Mouse (Mus musculus) CD4-positive, CD25-positive, alpha-beta regulatory T cell, adult 4 months (primary cell): ENCODE measurements at regions not wholly inside any gene's neighbourhood (a gene's known extent, or its start where the extent isn't known, plus 50 kb on each side); places are given as distances from the start of the nearest gene placed in this dataset.

ENCODE experiments used
- ATAC-seq: one replicate; pipeline ENCODE4 v1.8.0; 2017

DNA sequence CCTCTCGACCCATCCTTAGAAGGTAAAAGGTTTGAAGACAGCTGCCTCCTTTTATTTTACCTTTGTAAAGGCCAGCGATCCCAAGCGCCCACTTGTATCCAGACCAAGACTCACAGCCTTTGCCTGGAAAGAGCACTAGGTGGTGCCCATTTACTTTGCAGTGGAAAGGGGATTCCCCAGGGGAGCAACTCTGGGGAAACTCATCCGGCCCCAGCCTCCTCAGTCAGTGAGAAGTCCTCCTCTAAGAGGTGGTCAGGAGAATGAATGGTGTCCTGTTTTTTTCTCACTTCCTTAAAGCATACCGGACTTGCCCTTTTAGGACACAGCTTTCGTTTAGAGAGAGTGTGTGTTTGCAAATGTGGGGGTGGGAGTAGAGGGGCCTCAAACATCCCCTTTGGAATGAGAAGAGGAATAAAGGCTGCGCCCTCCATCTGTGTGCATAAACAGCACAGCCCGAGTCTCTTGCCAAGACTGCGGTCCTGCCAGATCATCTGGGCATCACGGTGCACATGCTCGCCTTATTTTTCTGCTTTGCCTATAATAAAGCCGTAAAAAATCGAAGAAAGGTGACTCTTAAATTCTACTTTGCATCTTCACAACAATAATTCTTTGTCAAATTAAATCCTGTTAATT, 57.5 kb upstream of the Etaa1 start:
- ATAC-seq: peak; percentile 17

DNA sequence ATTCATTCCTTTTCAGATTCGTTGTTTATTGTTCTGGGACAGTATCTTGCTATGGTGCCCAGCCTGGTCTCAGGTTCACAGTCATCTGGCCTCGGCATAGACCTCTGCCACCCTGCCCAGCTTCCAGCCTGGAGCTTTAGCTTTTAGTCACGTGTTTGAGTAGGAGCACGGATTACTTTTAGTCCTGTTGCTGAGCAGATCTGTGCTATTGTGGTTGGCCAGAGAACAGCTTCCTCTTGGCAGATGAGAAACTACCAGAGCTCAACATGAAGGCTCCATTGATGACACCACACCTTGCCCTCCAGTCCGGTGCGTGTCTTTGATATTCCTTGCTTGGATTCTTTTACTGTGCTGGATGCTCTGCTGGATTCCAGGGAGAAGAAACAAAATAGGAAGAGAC, 54.5 kb upstream of the Etaa1 start:
- ATAC-seq: no peak
